9 mouse cellular contexts compared by ENCODE assay signal in genomic region chr1:75218227-75219001, GRCm38 (mm10). TPM values are rescaled to one million over a fixed set of nuclear protein-coding genes. Genes with fewer than 3 reads are reported as not detected.
DNase-seq lines count a peak whose midpoint lies in the region; ATAC-seq and TF ChIP-seq lines count a peak whose summit lies in the region.
"Had no signal": no experiment of that assay in that cellular context is flagged by ENCODE, and none has a peak within 500 bp of the region (broad histone marks: within the 10 kb centered on the region; RNA-seq: fewer than 3 reads in every experiment).

No protein-coding gene starts in this region.

- peak overlapping the region; percentile 91 for H3K4me3 ChIP-seq in E14TG2a.4 (replicated peaks; ENCODE audit: low read length)
- peak overlapping the region; percentile 56 for H3K4me3 ChIP-seq in forebrain, embryonic 16.5 days (replicated peaks; ENCODE audit: low read length)
- peak overlapping the region; percentile 54 for H3K4me3 ChIP-seq in lung, embryonic 16.5 days (ENCODE audit: low read length)
- H3K4me3 ChIP-seq in olfactory bulb, adult 2 months (ENCODE audit: insufficient read depth, low read depth, low read length), result peak overlapping the region; percentile 65

- H3K27ac ChIP-seq in forebrain, embryonic 16.5 days (ENCODE audit: low read length), result peak overlapping the region; percentile 8; the same call in 1 of the 2 replicates
- H3K27ac ChIP-seq in lung, embryonic 16.5 days (ENCODE audit: low read length), result peak overlapping the region; percentile 52
- H3K27ac ChIP-seq in olfactory bulb, adult 2 months (ENCODE audit: insufficient read depth, low read depth, low read length), result peak overlapping the region; percentile 31; the same call in 1 of the 2 replicates

- no peaks in the 10 kb centered on the region for H3K9me3 ChIP-seq in E14TG2a.4 (ENCODE audit: low read length)
- no peaks in the 10 kb centered on the region for H3K9me3 ChIP-seq in forebrain, embryonic 16.5 days (ENCODE audit: control insufficient read depth, low read length)
- H3K9me3 ChIP-seq in lung, embryonic 16.5 days (ENCODE audit: control insufficient read depth, low read length), result no peaks in the 10 kb centered on the region

- DNase-seq in brain, embryonic 14.5 days (ENCODE audit: low read depth), result peak; percentile 76
- DNase-seq in layer of hippocampus, adult 9-10 months (ENCODE audit: low spot score), result peak; percentile 38
- DNase-seq in urinary bladder, postnatal 25 days (ENCODE audit: low spot score), result peak; percentile 42

- TF ChIP-seq CTCF in E14TG2a.4 (conservative IDR thresholded peaks at IDR 0.05; ENCODE audit: low read length), result no peak
- no peak for TF ChIP-seq CTCF in brain, embryonic 14.5 days (IDR thresholded peaks at IDR 0.05; ENCODE audit: borderline replicate concordance, extremely low read depth, insufficient read depth, insufficient read length)
- no peak for TF ChIP-seq CTCF in olfactory bulb, adult 2 months (IDR thresholded peaks at IDR 0.05; ENCODE audit: insufficient read depth, low read depth, low read length)

- peak overlapping the region; percentile 63 for H3K9ac ChIP-seq in forebrain, embryonic 16.5 days (replicated peaks; ENCODE audit: low read depth, low read length)
- peak overlapping the region; percentile 63 for H3K9ac ChIP-seq in lung, embryonic 16.5 days (ENCODE audit: low read length)

- WGBS in forebrain, embryonic 16.5 days, result 2% methylated on average over 38 of the region's 38 CpGs
- WGBS in lung, embryonic 16.5 days, result under 1% methylated on average over 38 of the region's 38 CpGs
- 2% methylated on average over 38 of the region's 38 CpGs for WGBS in olfactory bulb, adult 2 months

- ATAC-seq in forebrain, embryonic 16.5 days, result peak; percentile 51
- peak; percentile 22 to 27; a peak in 3 of 4 replicates for ATAC-seq in hematopoietic stem cell, adult 5-6 weeks (replicated peaks in 1 of 2; ENCODE audit: insufficient read depth in 1 of 2, low FRiP score in 2 of 2, low TSS enrichment in 1 of 2, low read depth in 1 of 2, poor library complexity in 2 of 2, severe bottlenecking in 2 of 2)
- peak; percentile 63 for ATAC-seq in lung, embryonic 16.5 days (ENCODE audit: low read depth)

- peak overlapping the region; percentile 94 for H3K4me2 ChIP-seq in forebrain, embryonic 16.5 days (ENCODE audit: low read length)
- H3K4me2 ChIP-seq in lung, embryonic 16.5 days (ENCODE audit: low read depth, low read length), result peak overlapping the region; percentile 97

- peaks cover 95% of the 10 kb centered on the region for H3K4me1 ChIP-seq in E14TG2a.4 (replicated peaks; ENCODE audit: low read depth, low read length)
- peaks cover 18% of the 10 kb centered on the region for H3K4me1 ChIP-seq in forebrain, embryonic 16.5 days (replicated peaks; ENCODE audit: control insufficient read depth, insufficient read depth, low read length)
- H3K4me1 ChIP-seq in lung, embryonic 16.5 days (replicated peaks; ENCODE audit: control insufficient read depth, insufficient read depth, low read length), result peaks cover 12% of the 10 kb centered on the region
- H3K4me1 ChIP-seq in olfactory bulb, adult 2 months (ENCODE audit: control insufficient read depth, insufficient read depth, low read length), result peaks cover 28% of the 10 kb centered on the region

- TF ChIP-seq POLR2A in brain, embryonic 14.5 days (IDR thresholded peaks at IDR 0.05; ENCODE audit: borderline replicate concordance, extremely low read depth, insufficient read depth, insufficient read length, poor library complexity, severe bottlenecking), result no peak
- 0 out of 2 replicates have a peak, but pooled peaks have one; percentile 18 for TF ChIP-seq POLR2A in olfactory bulb, adult 2 months (IDR thresholded peaks at IDR 0.05; ENCODE audit: insufficient read depth, low read depth, low read length)

- peaks cover 16% of the 10 kb centered on the region for H3K27me3 ChIP-seq in E14TG2a.4 (ENCODE audit: insufficient read depth, low read length)
- H3K27me3 ChIP-seq in forebrain, embryonic 16.5 days (replicated peaks; ENCODE audit: control insufficient read depth, insufficient read depth, low read length), result peaks cover 31% of the 10 kb centered on the region
- peaks cover 29% of the 10 kb centered on the region for H3K27me3 ChIP-seq in lung, embryonic 16.5 days (ENCODE audit: control insufficient read depth, insufficient read depth, low read depth, low read length)

- H3K36me3 ChIP-seq in E14TG2a.4 (ENCODE audit: insufficient read depth, low read length), result peaks cover 46% of the 10 kb centered on the region
- H3K36me3 ChIP-seq in forebrain, embryonic 16.5 days (ENCODE audit: control insufficient read depth, insufficient read depth), result peaks cover 7% of the 10 kb centered on the region; the same call in 1 of the 2 replicates
- H3K36me3 ChIP-seq in lung, embryonic 16.5 days (ENCODE audit: control insufficient read depth, insufficient read depth, low read length), result peaks cover 7% of the 10 kb centered on the region

RNA-seq across cellular contexts. Expression of gene Tuba4a, which starts 1.3 kb away (rescaled TPM):
- polyA plus RNA-seq in brain, embryonic 14.5 days (2012; rRNA removed), result 3.3 and 7.9 TPM in 2 replicates
- polyA plus RNA-seq in forebrain, embryonic 16.5 days (2015; fragmentation: Nextera tagmentation; extraction: Ambion mirVana), result 18.6 and 18.7 TPM in 2 replicates
- 133 and 166 TPM in 2 replicates for total RNA-seq in hematopoietic stem cell, adult 5-6 weeks (2017)
- polyA plus RNA-seq in lung, embryonic 16.5 days (2015; fragmentation: Nextera tagmentation; extraction: Ambion mirVana), result 51.5 and 58.8 TPM in 2 replicates
- not detected in 2 replicates for polyA plus RNA-seq in olfactory bulb, adult 2 months (2012; ENCODE audit: insufficient read depth, insufficient read length, low replicate concordance, missing spikeins)

RNA-seq across cellular contexts. Expression of gene Stk16, which starts 7.8 kb away (rescaled TPM):
- 214 and 265 TPM in 2 replicates for polyA plus RNA-seq in brain, embryonic 14.5 days (2012; rRNA removed)
- polyA plus RNA-seq in forebrain, embryonic 16.5 days (2015; fragmentation: Nextera tagmentation; extraction: Ambion mirVana), result 130 and 151 TPM in 2 replicates
- total RNA-seq in hematopoietic stem cell, adult 5-6 weeks (2017), result 79.1 and 86.0 TPM in 2 replicates
- polyA plus RNA-seq in lung, embryonic 16.5 days (2015; fragmentation: Nextera tagmentation; extraction: Ambion mirVana), result 122 and 127 TPM in 2 replicates
- polyA plus RNA-seq in olfactory bulb, adult 2 months (2012; ENCODE audit: insufficient read depth, insufficient read length, low replicate concordance, missing spikeins), result not detected in 2 replicates

RNA-seq across cellular contexts. Expression of gene Glb1l, which starts 7.8 kb away (rescaled TPM):
- polyA plus RNA-seq in brain, embryonic 14.5 days (2012; rRNA removed), result 30.9 and 37.9 TPM in 2 replicates
- polyA plus RNA-seq in forebrain, embryonic 16.5 days (2015; fragmentation: Nextera tagmentation; extraction: Ambion mirVana), result 20.7 and 22.0 TPM in 2 replicates
- total RNA-seq in hematopoietic stem cell, adult 5-6 weeks (2017), result 13.3 and 23.6 TPM in 2 replicates
- polyA plus RNA-seq in lung, embryonic 16.5 days (2015; fragmentation: Nextera tagmentation; extraction: Ambion mirVana), result 19.6 and 21.6 TPM in 2 replicates
- polyA plus RNA-seq in olfactory bulb, adult 2 months (2012; ENCODE audit: insufficient read depth, insufficient read length, low replicate concordance, missing spikeins), result not detected in 2 replicates

RNA-seq across cellular contexts. Expression of gene A630095N17Rik, which starts 13.5 kb away (rescaled TPM):
- not detected in 2 replicates for polyA plus RNA-seq in brain, embryonic 14.5 days (2012; rRNA removed)
- not detected in 2 replicates for polyA plus RNA-seq in forebrain, embryonic 16.5 days (2015; fragmentation: Nextera tagmentation; extraction: Ambion mirVana)
- 2.6 TPM in 1 of 2 replicates, not detected in the other for total RNA-seq in hematopoietic stem cell, adult 5-6 weeks (2017)
- not detected in 2 replicates for polyA plus RNA-seq in lung, embryonic 16.5 days (2015; fragmentation: Nextera tagmentation; extraction: Ambion mirVana)
- polyA plus RNA-seq in olfactory bulb, adult 2 months (2012; ENCODE audit: insufficient read depth, insufficient read length, low replicate concordance, missing spikeins), result not detected in 2 replicates
- total RNA-seq: layer of hippocampus, postnatal 25 days had no signal

RNA-seq across cellular contexts. Expression of gene Dnajb2, which starts 17.8 kb away (rescaled TPM):
- 52.4 and 53.3 TPM in 2 replicates for polyA plus RNA-seq in brain, embryonic 14.5 days (2012; rRNA removed)
- polyA plus RNA-seq in forebrain, embryonic 16.5 days (2015; fragmentation: Nextera tagmentation; extraction: Ambion mirVana), result 51.5 and 59.3 TPM in 2 replicates
- total RNA-seq in hematopoietic stem cell, adult 5-6 weeks (2017), result 12.5 and 15.4 TPM in 2 replicates
- polyA plus RNA-seq in lung, embryonic 16.5 days (2015; fragmentation: Nextera tagmentation; extraction: Ambion mirVana), result 27.6 and 32.7 TPM in 2 replicates
- not detected in 2 replicates for polyA plus RNA-seq in olfactory bulb, adult 2 months (2012; ENCODE audit: insufficient read depth, insufficient read length, low replicate concordance, missing spikeins)

Comparison
In these comparisons a context has a peak if more than half of its experiments do, and no peak if none do; other contexts are left out.
1. Peak in every context shown above with its lines: DNase-seq, ATAC-seq, H3K4me3 ChIP-seq and H3K27ac ChIP-seq.
2. RNA of gene Glb1l, which starts 7.8 kb away (polyA plus RNA-seq): 30.9 to 37.9 TPM in brain, embryonic 14.5 days, 20.7 to 22.0 TPM in forebrain, embryonic 16.5 days and 19.6 to 21.6 TPM in lung, embryonic 16.5 days; not detected in olfactory bulb, adult 2 months; every median in the first group is over 10 times any median in the second.